Mouse (Mus musculus) small intestine, adult 2 months (tissue): Measurements from ENCODE around the gene Plbd2.

ENCODE experiments used
- CTCF ChIP-seq: fragments of 200-500 bp; IDR thresholded peaks from 2 replicates; pipeline ENCODE4 v1.5.1; 2012; ENCODE audit warnings: low read depth, mild to moderate bottlenecking, control low read depth, inconsistent platforms, low read length, moderate library complexity, mixed read lengths; ENCODE audit not compliant: insufficient replicate concordance, insufficient read length; ENCODE audit errors: extremely low read depth
- POLR2A ChIP-seq: fragments of 200-500 bp; IDR thresholded peaks from 2 replicates; pipeline ENCODE4 v1.6.1; 2012; ENCODE audit warnings: low read depth, mild to moderate bottlenecking, control low read depth, inconsistent platforms, low read length, moderate library complexity

- no peak for TF ChIP-seq CTCF
- no peak for TF ChIP-seq POLR2A
Measured at GRCm38 (mm10) chr5:120514031-120514677, 10.7 kb upstream of the Plbd2 start.
